In genomic region chr6:42374701-42375100, GRCm38 (mm10) we compare ENCODE assay signal across 25 mouse cellular contexts. TPM values are rescaled to one million over a fixed set of nuclear protein-coding genes. Genes with fewer than 3 reads are reported as not detected.
DNase-seq lines count a peak whose midpoint lies in the region; ATAC-seq and TF ChIP-seq lines count a peak whose summit lies in the region.
"Had no signal": no experiment of that assay in that cellular context is flagged by ENCODE, and none has a peak within 500 bp of the region (broad histone marks: within the 10 kb centered on the region; RNA-seq: fewer than 3 reads in every experiment).

No protein-coding gene starts in this region.

- no peaks in the 10 kb centered on the region for H3K9me3 ChIP-seq in heart, embryonic 10.5 days
- H3K9me3 ChIP-seq in neural tube, embryonic 15.5 days (replicated peaks), result no peaks in the 10 kb centered on the region
- H3K9me3 ChIP-seq: embryonic facial prominence, embryonic 15.5 days; forebrain, embryonic 12.5 days; hindbrain, embryonic 15.5 days; limb, embryonic 13.5 days; liver, embryonic 15.5 days had no signal

- H3K27ac ChIP-seq in heart, embryonic 10.5 days, result no peak overlapping the region
- H3K27ac ChIP-seq in neural tube, embryonic 15.5 days (replicated peaks), result no peak overlapping the region
- H3K27ac ChIP-seq: forebrain, embryonic 12.5 days; hindbrain, embryonic 15.5 days; kidney, postnatal 0 days; left cerebral cortex, adult 2 months; limb, embryonic 13.5 days; liver, embryonic 15.5 days; macrophage had no signal

- intact Hi-C loops in heart, postnatal 14 days (cut with DNase I), result loop anchor here (2.0 to 5.0 kb wide), 3 partner anchors 24 to 107 kb away; partner anchors contain the start of gene Tas2r126

- DNase-seq in heart, adult 11 months, result peak; percentile 97
- DNase-seq in heart, embryonic 10.5 days (ENCODE audit: low spot score), result no peak
- DNase-seq in heart, adult 9 months (ENCODE audit: low spot score in 2 of 2), result peak; percentile 75 to 81
- peak; percentile 25 to 53 for DNase-seq in heart, postnatal 14 days
- no peak for DNase-seq in kidney, adult 8-10 months
- DNase-seq: B cell, adult 2 months; cerebellum, adult 9-11 months; right cerebral cortex, postnatal 4 days; thymus, postnatal 36 days had no signal

- peaks cover 63% of the 10 kb centered on the region for H3K4me1 ChIP-seq in heart, embryonic 10.5 days
- H3K4me1 ChIP-seq in neural tube, embryonic 15.5 days, result peaks cover 14% of the 10 kb centered on the region

- no peak overlapping the region for H3K9ac ChIP-seq in neural tube, embryonic 15.5 days (replicated peaks)
- H3K9ac ChIP-seq: embryonic facial prominence, embryonic 15.5 days; forebrain, embryonic 12.5 days; hindbrain, embryonic 15.5 days; limb, embryonic 13.5 days; liver, embryonic 15.5 days had no signal

- ATAC-seq in neural tube, embryonic 15.5 days (ENCODE audit: low FRiP score), result no peak
- ATAC-seq: intestine, postnatal 0 days had no signal

- TF ChIP-seq CTCF in C2C12 (IDR thresholded peaks at IDR 0.05; ENCODE audit: control insufficient read depth, insufficient read depth, insufficient read length), result no peak

- no peaks in the 10 kb centered on the region for H3K27me3 ChIP-seq in heart, embryonic 10.5 days (ENCODE audit: insufficient read depth, poor library complexity, severe bottlenecking)
- no peaks in the 10 kb centered on the region for H3K27me3 ChIP-seq in C2C12 (ENCODE audit: control insufficient read depth, insufficient read depth, insufficient read length)
- H3K27me3 ChIP-seq in neural tube, embryonic 15.5 days (replicated peaks), result 0 out of 2 replicates have a peak, but pooled peaks cover 3% of the 10 kb centered on the region
- H3K27me3 ChIP-seq: embryonic facial prominence, embryonic 15.5 days; hindbrain, embryonic 15.5 days; limb, embryonic 13.5 days had no signal

- no peaks in the 10 kb centered on the region for H3K79me2 ChIP-seq in C2C12 (ENCODE audit: control insufficient read depth, insufficient read depth)

- no peak overlapping the region for H3K4me2 ChIP-seq in neural tube, embryonic 15.5 days
- H3K4me2 ChIP-seq: forebrain, embryonic 12.5 days; liver, embryonic 15.5 days; midbrain, embryonic 11.5 days had no signal

- WGBS in heart, embryonic 10.5 days, result 41% methylated on average over 4 of the region's 4 CpGs
- WGBS in neural tube, embryonic 15.5 days, result 73% methylated on average over 4 of the region's 4 CpGs

- no peak overlapping the region for H3K4me3 ChIP-seq in heart, embryonic 10.5 days
- no peak overlapping the region for H3K4me3 ChIP-seq in C2C12 (ENCODE audit: insufficient read depth, poor library complexity, severe bottlenecking)
- H3K4me3 ChIP-seq in neural tube, embryonic 15.5 days (replicated peaks), result no peak overlapping the region
- H3K4me3 ChIP-seq: embryonic facial prominence, embryonic 15.5 days; forebrain, embryonic 12.5 days; hindbrain, embryonic 15.5 days; left cerebral cortex, adult 2 months; limb, embryonic 13.5 days; liver, embryonic 15.5 days had no signal

- no peaks in the 10 kb centered on the region for H3K79me3 ChIP-seq in C2C12 (ENCODE audit: low read depth)

- no peak overlapping the region for H3ac ChIP-seq in C2C12 (ENCODE audit: control insufficient read depth, insufficient read length, low read depth)

- H3K36me3 ChIP-seq in heart, embryonic 10.5 days, result no peaks in the 10 kb centered on the region
- H3K36me3 ChIP-seq in C2C12 (ENCODE audit: control insufficient read depth, insufficient read depth), result no peaks in the 10 kb centered on the region
- H3K36me3 ChIP-seq in neural tube, embryonic 15.5 days, result no peaks in the 10 kb centered on the region
- H3K36me3 ChIP-seq: embryonic facial prominence, embryonic 15.5 days; forebrain, embryonic 12.5 days; hindbrain, embryonic 15.5 days; limb, embryonic 13.5 days; liver, embryonic 15.5 days had no signal

TF ChIP-seq in C2C12, 6 proteins besides CTCF, POLR2A, EP300 and RAD21:
- TF ChIP-seq MYOD1 (IDR thresholded peaks at IDR 0.05; ENCODE audit: control insufficient read depth, insufficient read length, low read depth), result no peak
- TF ChIP-seq FOSL1 (IDR thresholded peaks at IDR 0.05; ENCODE audit: insufficient read depth, low read length, poor library complexity, severe bottlenecking), result no peak
- TF ChIP-seq USF1 (IDR thresholded peaks at IDR 0.05; ENCODE audit: low read depth), result no peak
- peak; percentile 63 for TF ChIP-seq CEBPB (IDR thresholded peaks at IDR 0.05; ENCODE audit: low read depth)

RNA-seq across cellular contexts. Expression of gene Epha1, which starts 1.6 kb away (rescaled TPM):
- 3.0 and 4.8 TPM in 2 replicates for polyA plus RNA-seq in heart, embryonic 10.5 days (2016; fragmentation: Nextera tagmentation; extraction: Ambion mirVana)
- 8.4 TPM for polyA plus RNA-seq in C2C12 (2012; fragmentation: generic; extraction: Trizol)
- total RNA-seq in heart, postnatal 14 days (2021), result under 1 TPM; 0.51 to 0.67 TPM
- 0.24 and 1.9 TPM in 2 replicates for polyA plus RNA-seq in neural tube, embryonic 15.5 days (2015; fragmentation: Nextera tagmentation; extraction: Ambion mirVana)
- polyA plus RNA-seq: macrophage had no signal

RNA-seq across cellular contexts. Expression of gene Zyx, which starts 25.3 kb away (rescaled TPM):
- polyA plus RNA-seq in heart, embryonic 10.5 days (2016; fragmentation: Nextera tagmentation; extraction: Ambion mirVana), result 165 and 193 TPM in 2 replicates
- polyA plus RNA-seq in C2C12 (2012; fragmentation: generic; extraction: Trizol), result 694 TPM
- 10 to 100 TPM; 78.9 to 88.6 TPM for total RNA-seq in heart, postnatal 14 days (2021)
- 60.0 and 72.5 TPM in 2 replicates for polyA plus RNA-seq in neural tube, embryonic 15.5 days (2015; fragmentation: Nextera tagmentation; extraction: Ambion mirVana)

RNA-seq across cellular contexts. Expression of gene Tas2r143, which starts 25.3 kb away (rescaled TPM):
- polyA plus RNA-seq in heart, embryonic 10.5 days (2016; fragmentation: Nextera tagmentation; extraction: Ambion mirVana), result not detected in 2 replicates
- not detected for polyA plus RNA-seq in C2C12 (2012; fragmentation: generic; extraction: Trizol)
- not detected for total RNA-seq in heart, postnatal 14 days (2021)
- not detected in 2 replicates for polyA plus RNA-seq in neural tube, embryonic 15.5 days (2015; fragmentation: Nextera tagmentation; extraction: Ambion mirVana)
- total RNA-seq: layer of hippocampus, adult 8-10 months; left cerebral cortex, adult 2 months had no signal
- polyA plus RNA-seq: embryonic facial prominence, embryonic 15.5 days; forebrain, embryonic 12.5 days; hindbrain, embryonic 15.5 days; intestine, postnatal 0 days; kidney, postnatal 0 days; limb, embryonic 13.5 days; liver, embryonic 15.5 days; macrophage; midbrain, embryonic 11.5 days; neural tube, embryonic 14.5 days; testis, adult 2 months had no signal

RNA-seq across cellular contexts. Expression of gene Tas2r135, which starts 30.5 kb away (rescaled TPM):
- polyA plus RNA-seq in heart, embryonic 10.5 days (2016; fragmentation: Nextera tagmentation; extraction: Ambion mirVana), result not detected in 2 replicates
- polyA plus RNA-seq in C2C12 (2012; fragmentation: generic; extraction: Trizol), result not detected
- total RNA-seq in heart, postnatal 14 days (2021), result under 1 TPM in 1 of 2 experiments, not detected in 1; 0.39 TPM
- not detected in 2 replicates for polyA plus RNA-seq in neural tube, embryonic 15.5 days (2015; fragmentation: Nextera tagmentation; extraction: Ambion mirVana)
- total RNA-seq: gastrocnemius, postnatal 4 days; left cerebral cortex, adult 2 months had no signal
- polyA plus RNA-seq: embryonic facial prominence, embryonic 15.5 days; forebrain, embryonic 12.5 days; hindbrain, embryonic 15.5 days; intestine, postnatal 0 days; kidney, postnatal 0 days; limb, embryonic 13.5 days; liver, embryonic 15.5 days; macrophage; midbrain, embryonic 11.5 days; neural tube, embryonic 14.5 days; testis, adult 2 months had no signal

RNA-seq across cellular contexts. Expression of gene Fam131b, which starts 50.3 kb away (rescaled TPM):
- 0.21 and 0.30 TPM in 2 replicates for polyA plus RNA-seq in heart, embryonic 10.5 days (2016; fragmentation: Nextera tagmentation; extraction: Ambion mirVana)
- polyA plus RNA-seq in C2C12 (2012; fragmentation: generic; extraction: Trizol), result 15.6 TPM
- 1 to 10 TPM; 1.1 to 1.2 TPM for total RNA-seq in heart, postnatal 14 days (2021)
- 6.9 and 8.2 TPM in 2 replicates for polyA plus RNA-seq in neural tube, embryonic 15.5 days (2015; fragmentation: Nextera tagmentation; extraction: Ambion mirVana)
- polyA plus RNA-seq: kidney, postnatal 0 days; liver, embryonic 15.5 days; macrophage had no signal

Comparison
In these comparisons a context has a peak if more than half of its experiments do, and no peak if none do; other contexts are left out.
1. DNase-seq: peak in heart, adult 11 months (single experiment), heart, adult 9 months (2 of 2) and heart, postnatal 14 days (2 of 2); none in heart, embryonic 10.5 days (single experiment) and kidney, adult 8-10 months (0 of 2).